ENCODE assay signal across 12 mouse cellular contexts in genomic region chr5:147824021-147824605, GRCm38 (mm10).
"Had no signal": no experiment of that assay in that cellular context is flagged by ENCODE, and none has a peak within 500 bp of the region (broad histone marks: within the 10 kb centered on the region; RNA-seq: fewer than 3 reads in every experiment).

No protein-coding gene starts in this region.

- DNase-seq: liver, postnatal 0 days; lung, adult 2 months; lung, postnatal 14 days; lung, postnatal 36 days; retina, postnatal 1 day; right cerebral cortex, adult 18-20 months; right cerebral cortex, postnatal 14 days; right cerebral cortex, postnatal 4 days; spleen, adult 18-20 months; thymus, adult 18-20 months; thymus, postnatal 25 days; thymus, postnatal 4 days had no signal
